Mouse (Mus musculus) sigmoid colon, adult 10 weeks (tissue): ENCODE results near the gene Hist1h2af. TPM values are rescaled to one million over a fixed set of nuclear protein-coding genes. Genes with fewer than 3 reads are reported as not detected.

Experiments used
- polyA plus RNA-seq: library from polyadenylated mRNA; stranded (reverse); fragments of 350-450 nt; fragmentation: Illumina TruSeq; extraction: RNeasy Lipid Tissue Mini Kit (QIAGEN cat#74804); gene quantifications from one replicate; pipeline ENCODE4 v1.2.3, GENCODE M21; 2014; ENCODE audit warnings: low read depth, low replicate concordance

Hist1h2af gene
- not detected for polyA plus RNA-seq

DNA sequence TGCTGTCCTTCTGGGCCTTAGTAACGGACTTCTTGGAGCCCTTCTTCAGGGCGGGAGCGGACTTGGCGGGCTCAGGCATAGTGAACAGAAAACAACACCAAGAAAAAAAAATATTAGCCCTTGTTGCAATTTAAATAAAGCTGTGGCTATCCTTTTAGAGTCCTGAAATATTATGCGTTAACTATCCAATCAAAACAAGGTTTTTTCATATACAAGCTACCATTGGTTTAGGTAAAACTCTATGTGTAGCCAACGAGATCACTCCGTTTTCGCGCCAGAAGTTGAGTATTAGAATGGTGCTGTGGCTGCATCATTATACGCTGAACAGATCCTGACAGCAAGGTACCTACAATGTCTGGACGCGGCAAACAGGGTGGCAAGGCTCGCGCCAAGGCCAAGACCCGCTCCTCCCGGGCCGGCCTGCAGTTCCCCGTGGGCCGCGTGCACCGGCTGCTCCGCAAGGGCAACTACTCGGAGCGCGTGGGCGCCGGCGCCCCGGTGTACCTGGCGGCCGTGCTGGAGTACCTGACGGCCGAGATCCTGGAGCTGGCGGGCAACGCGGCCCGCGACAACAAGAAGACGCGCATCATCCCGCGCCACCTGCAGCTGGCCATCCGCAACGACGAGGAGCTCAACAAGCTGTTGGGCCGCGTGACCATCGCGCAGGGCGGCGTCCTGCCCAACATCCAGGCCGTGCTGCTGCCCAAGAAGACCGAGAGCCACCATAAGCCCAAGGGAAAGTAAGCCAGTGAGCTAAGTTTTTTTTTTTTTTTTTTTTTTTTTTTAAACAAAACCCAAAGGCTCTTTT is at the start of gene Hist1h2af:
Hist1h2af (plus strand) TSS at position 347 of the 808 bp plus-strand sequence.

GRCm38 (mm10) chr13:23488400-23489322 is 45.0 kb upstream of the Hist1h2af start, which contains the start of gene Btn2a2:
Gene Btn2a2 (minus strand): TSS chr13:23488857.

DNA sequence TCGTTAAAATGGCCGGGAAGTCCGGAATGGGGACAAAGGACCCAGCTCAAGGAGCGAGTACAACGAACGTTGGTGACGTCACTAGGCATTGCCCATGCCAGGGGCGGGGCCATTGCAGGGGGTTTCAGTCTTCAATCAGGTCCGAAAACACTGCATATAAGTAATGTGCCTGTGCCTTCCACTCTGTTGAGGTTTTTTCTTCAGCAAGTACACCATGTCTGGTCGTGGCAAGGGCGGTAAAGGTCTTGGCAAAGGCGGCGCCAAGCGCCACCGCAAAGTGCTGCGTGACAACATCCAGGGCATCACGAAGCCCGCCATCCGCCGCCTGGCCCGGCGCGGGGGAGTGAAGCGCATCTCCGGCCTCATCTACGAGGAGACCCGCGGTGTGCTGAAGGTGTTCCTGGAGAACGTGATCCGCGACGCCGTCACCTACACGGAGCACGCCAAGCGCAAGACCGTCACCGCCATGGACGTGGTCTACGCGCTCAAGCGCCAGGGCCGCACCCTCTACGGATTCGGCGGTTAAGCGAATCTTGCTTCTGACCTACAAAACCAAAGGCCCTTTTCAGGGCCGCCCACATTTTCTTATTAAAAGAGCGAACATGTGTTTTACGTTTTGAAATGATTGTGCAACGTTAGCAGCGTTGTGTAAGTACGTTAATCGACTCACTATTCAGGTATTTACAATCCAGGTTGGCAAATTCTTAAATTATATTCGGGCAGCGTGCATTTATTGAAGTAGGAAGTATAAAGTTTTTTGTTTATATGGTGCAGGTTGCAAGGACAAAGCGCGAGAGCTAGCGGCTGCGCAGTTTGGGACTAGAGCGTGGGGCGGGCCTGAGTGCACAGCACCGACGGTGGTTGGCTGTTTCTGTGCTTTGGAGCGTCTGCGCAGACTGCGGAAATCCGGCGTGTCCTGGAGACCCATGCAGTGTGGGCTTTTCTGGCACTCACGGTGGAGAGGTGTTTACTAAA is 2.5 kb upstream of the Hist1h2af start, which contains the start of gene Hist1h4h:
Hist1h4h (plus strand) TSS at position 150 of the 975 bp plus-strand sequence.

GRCm38 (mm10) chr13:23535137-23536075 is 1.7 kb downstream of the Hist1h2af start, which contains the start of gene Hist1h3g:
Gene Hist1h3g (plus strand): TSS chr13:23535422.

DNA sequence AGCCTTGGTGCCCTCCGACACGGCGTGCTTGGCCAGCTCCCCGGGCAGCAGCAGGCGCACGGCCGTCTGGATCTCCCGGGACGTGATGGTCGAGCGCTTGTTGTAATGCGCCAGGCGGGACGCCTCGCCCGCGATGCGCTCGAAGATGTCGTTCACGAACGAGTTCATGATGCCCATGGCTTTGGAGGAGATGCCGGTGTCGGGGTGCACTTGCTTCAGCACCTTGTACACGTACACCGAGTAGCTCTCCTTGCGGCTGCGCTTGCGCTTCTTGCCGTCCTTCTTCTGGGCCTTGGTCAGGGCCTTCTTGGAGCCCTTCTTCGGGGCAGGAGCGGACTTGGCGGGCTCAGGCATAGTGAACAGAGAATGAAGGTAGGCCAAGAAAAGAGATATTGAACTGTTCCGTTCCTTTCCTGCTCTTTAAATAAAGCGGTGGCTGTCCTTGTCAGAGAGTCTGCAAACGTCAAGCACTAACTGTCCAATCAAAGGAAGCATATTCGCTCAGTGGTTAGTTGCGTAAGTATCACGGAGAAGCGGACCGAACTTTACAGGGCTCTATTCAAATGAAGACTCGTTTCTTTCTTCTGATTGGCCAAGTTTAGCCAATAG is 9.4 kb downstream of the Hist1h2af start, which contains the start of gene Hist1h2bh:
Hist1h2bh (minus strand) TSS at position 394 of the 609 bp plus-strand sequence.

GRCm38 (mm10) chr13:23543965-23544786 is 10.5 kb downstream of the Hist1h2af start, which contains the start of gene Hist1h3f:
Gene Hist1h3f (plus strand): TSS chr13:23544052.

DNA sequence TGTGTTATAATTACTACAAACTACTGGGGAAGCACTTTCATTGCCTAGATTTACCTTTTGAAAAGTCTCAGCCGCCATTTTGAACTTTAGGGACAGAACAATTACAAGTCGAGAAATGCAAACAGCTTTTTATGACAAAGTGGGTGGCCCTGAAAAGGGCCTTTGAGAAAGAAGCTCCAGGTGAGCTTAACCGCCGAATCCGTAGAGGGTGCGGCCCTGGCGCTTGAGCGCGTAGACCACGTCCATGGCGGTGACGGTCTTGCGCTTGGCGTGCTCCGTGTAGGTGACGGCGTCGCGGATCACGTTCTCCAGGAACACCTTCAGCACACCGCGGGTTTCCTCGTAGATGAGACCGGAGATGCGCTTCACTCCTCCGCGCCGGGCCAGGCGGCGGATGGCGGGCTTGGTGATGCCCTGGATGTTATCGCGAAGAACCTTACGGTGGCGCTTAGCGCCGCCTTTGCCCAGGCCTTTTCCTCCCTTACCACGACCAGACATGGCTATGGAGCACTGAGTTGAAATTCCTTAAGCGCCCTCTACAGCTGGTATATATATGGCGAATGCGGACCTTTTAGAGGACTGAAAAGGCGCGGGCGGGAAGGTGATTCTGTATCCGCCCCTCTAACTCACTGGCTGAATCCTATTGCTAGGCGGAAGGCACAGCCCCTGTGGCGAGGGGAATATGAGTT is 17.6 kb downstream of the Hist1h2af start, which contains the start of gene Hist1h4f:
Hist1h4f (minus strand) TSS at position 503 of the 689 bp plus-strand sequence.

GRCm38 (mm10) chr13:23552962-23553361 is 19.3 kb downstream of the Hist1h2af start, which contains the start of gene Hist1h1d:
Gene Hist1h1d (plus strand): TSS chr13:23553262.

DNA sequence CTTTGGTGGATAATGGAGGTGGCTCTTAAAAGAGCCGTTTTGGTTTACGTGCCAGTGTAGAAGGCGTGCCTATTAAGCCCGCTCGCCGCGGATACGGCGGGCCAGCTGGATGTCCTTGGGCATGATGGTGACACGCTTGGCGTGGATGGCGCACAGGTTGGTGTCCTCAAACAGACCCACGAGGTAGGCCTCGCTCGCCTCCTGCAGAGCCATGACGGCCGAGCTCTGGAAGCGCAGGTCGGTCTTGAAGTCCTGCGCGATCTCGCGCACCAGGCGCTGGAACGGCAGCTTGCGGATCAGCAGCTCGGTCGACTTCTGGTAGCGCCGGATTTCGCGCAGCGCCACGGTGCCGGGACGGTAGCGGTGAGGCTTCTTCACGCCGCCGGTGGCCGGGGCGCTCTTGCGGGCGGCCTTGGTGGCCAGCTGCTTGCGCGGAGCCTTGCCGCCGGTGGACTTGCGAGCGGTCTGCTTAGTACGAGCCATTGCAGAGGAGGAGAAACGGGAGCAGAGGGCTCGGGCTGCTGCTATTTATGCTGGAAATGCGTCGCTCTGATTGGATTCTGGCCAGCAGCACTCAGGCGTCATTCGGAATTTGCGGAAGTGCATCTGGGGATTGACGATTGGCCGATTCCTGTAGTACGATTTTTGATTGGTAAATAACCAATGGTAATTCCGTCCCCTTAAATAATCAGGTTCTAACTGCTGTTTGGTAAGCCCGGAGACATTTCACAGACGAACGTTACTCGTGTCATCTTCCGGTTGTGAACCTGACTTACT is 28.4 kb downstream of the Hist1h2af start, which contains the start of gene Hist1h3e:
Hist1h3e (minus strand) TSS at position 487 of the 777 bp plus-strand sequence.

GRCm38 (mm10) chr13:23571022-23571503 is 37.4 kb downstream of the Hist1h2af start, which contains the start of the genes Hist1h2ae and Hist1h2bg:
Gene Hist1h2ae (minus strand): TSS chr13:23571220.
Gene Hist1h2bg (plus strand): TSS chr13:23571396.

DNA sequence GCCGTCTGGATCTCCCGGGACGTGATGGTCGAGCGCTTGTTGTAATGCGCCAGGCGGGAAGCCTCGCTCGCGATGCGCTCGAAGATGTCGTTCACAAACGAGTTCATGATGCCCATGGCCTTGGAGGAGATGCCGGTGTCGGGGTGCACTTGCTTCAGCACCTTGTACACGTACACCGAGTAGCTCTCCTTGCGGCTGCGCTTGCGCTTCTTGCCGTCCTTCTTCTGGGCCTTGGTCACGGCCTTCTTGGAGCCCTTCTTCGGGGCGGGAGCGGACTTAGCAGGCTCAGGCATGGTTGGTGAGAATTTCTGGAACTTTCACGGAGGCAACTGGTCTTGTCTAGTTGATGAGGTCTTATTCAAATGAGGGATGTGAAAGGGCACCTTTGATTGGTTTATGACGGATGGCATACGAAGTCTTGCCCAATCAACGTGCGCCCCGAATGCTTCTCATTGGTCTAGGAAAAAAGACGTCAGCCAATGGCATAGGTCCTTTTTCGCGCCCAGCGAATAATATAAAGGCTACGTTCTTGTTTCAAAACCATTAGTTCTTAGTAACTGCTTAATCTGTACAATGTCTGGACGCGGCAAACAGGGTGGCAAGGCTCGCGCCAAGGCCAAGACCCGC is 40.3 kb downstream of the Hist1h2af start, which contains the start of the genes Hist1h2bf and Hist1h2ad:
Hist1h2bf (minus strand) TSS at position 299 of the 627 bp plus-strand sequence.
Hist1h2ad (plus strand) TSS at position 484 of the 627 bp plus-strand sequence.

GRCm38 (mm10) chr13:23575271-23575851 is 41.7 kb downstream of the Hist1h2af start, which contains the start of gene Hist1h3d:
Gene Hist1h3d (plus strand): TSS chr13:23575763.

GRCm38 (mm10) chr13:23581408-23582218 is 47.9 kb downstream of the Hist1h2af start, which contains the start of gene Hist1h4d:
Gene Hist1h4d (plus strand): TSS chr13:23581598.

